Mouse (Mus musculus): ENCODE measurements at regions not wholly inside any gene's neighbourhood (a gene's known extent, or its start where the extent isn't known, plus 50 kb on each side); places are given as distances from the start of the nearest gene placed in this dataset.

- Histone ChIP-seq H3K9ac (no peak overlapping the region), H3K4me3 (no peak overlapping the region), H3K4me2 (no peak overlapping the region), H3K36me3 (no peaks in the 10 kb centered on the region), H3K4me1 (replicated peaks) (no peaks in the 10 kb centered on the region), H3K27me3 (replicated peaks) (0 out of 2 replicates have a peak, but pooled peaks cover 6% of the 10 kb centered on the region), H3K9me3 (replicated peaks) (no peaks in the 10 kb centered on the region), H3K27ac (ENCODE audit: poor library complexity, severe bottlenecking) (no peak overlapping the region)
- WGBS: 82% methylated on average over 14 of the region's 14 CpGs
- no peak for ATAC-seq (ENCODE audit: insufficient number of reproducible peaks, low FRiP score)
These were observed 77.9 kb upstream of the Rasgrf1 start for GRCm38 (mm10) chr9:89831855-89832254.

- Histone ChIP-seq H3K4me1 (replicated peaks) (no peaks in the 10 kb centered on the region), H3K4me3 (no peak overlapping the region), H3K4me2 (no peak overlapping the region), H3K36me3 (no peaks in the 10 kb centered on the region), H3K27me3 (replicated peaks) (no peaks in the 10 kb centered on the region), H3K27ac (ENCODE audit: poor library complexity, severe bottlenecking) (no peak overlapping the region), H3K9ac (no peak overlapping the region), H3K9me3 (replicated peaks) (no peaks in the 10 kb centered on the region)
- 84% methylated on average over 5 of the region's 5 CpGs for WGBS
- no peak for ATAC-seq (ENCODE audit: insufficient number of reproducible peaks, low FRiP score)
These were observed 81.6 kb upstream of the Rasgrf1 start for GRCm38 (mm10) chr9:89828156-89828555.

GRCm38 (mm10) chr9:89827564-89827963 lies 82.1 kb upstream of the Rasgrf1 start:
- peak overlapping the region; percentile 63 for H3K4me2 ChIP-seq
- no peak overlapping the region for H3K27ac ChIP-seq (ENCODE audit: poor library complexity, severe bottlenecking)
- no peak overlapping the region; the same call in 1 of the 2 replicates for H3K4me3 ChIP-seq
- H3K9ac ChIP-seq: no peak overlapping the region
- 53% methylated on average over 5 of the region's 5 CpGs for WGBS
- no peaks in the 10 kb centered on the region for H3K27me3 ChIP-seq (replicated peaks)
- no peaks in the 10 kb centered on the region for H3K36me3 ChIP-seq
- no peak for ATAC-seq (ENCODE audit: insufficient number of reproducible peaks, low FRiP score)
- H3K9me3 ChIP-seq (replicated peaks): no peaks in the 10 kb centered on the region
- H3K4me1 ChIP-seq (replicated peaks): no peaks in the 10 kb centered on the region

- Histone ChIP-seq H3K4me1 (replicated peaks) (0 out of 2 replicates have a peak, but pooled peaks cover under 1% of the 10 kb centered on the region), H3K9me3 (replicated peaks) (no peaks in the 10 kb centered on the region), H3K4me3 (peak overlapping the region; percentile 39), H3K27ac (ENCODE audit: poor library complexity, severe bottlenecking) (no peak overlapping the region), H3K36me3 (no peaks in the 10 kb centered on the region), H3K27me3 (replicated peaks) (no peaks in the 10 kb centered on the region), H3K4me2 (peak overlapping the region; percentile 63), H3K9ac (no peak overlapping the region)
- ATAC-seq (ENCODE audit: insufficient number of reproducible peaks, low FRiP score): peak; percentile 78; the same call in 1 of the 2 replicates
- WGBS: 31% methylated on average over 24 of the region's 24 CpGs
These were observed 82.8 kb upstream of the Rasgrf1 start for GRCm38 (mm10) chr9:89826712-89827548.

GRCm38 (mm10) chr9:89821853-89822243 lies 83.6 kb upstream of the Ankrd34c start:
- Histone ChIP-seq H3K9ac (no peak overlapping the region), H3K4me1 (replicated peaks) (peaks cover 12% of the 10 kb centered on the region), H3K27me3 (replicated peaks) (no peaks in the 10 kb centered on the region), H3K4me3 (no peak overlapping the region), H3K4me2 (no peak overlapping the region), H3K27ac (ENCODE audit: poor library complexity, severe bottlenecking) (no peak overlapping the region), H3K9me3 (replicated peaks) (no peaks in the 10 kb centered on the region), H3K36me3 (no peaks in the 10 kb centered on the region)
- ATAC-seq (ENCODE audit: insufficient number of reproducible peaks, low FRiP score): no peak
- WGBS: 52% methylated on average over 4 of the region's 4 CpGs

GRCm38 (mm10) chr9:89821109-89821852 lies 83.0 kb upstream of the Ankrd34c start:
- no peak overlapping the region for H3K27ac ChIP-seq (ENCODE audit: poor library complexity, severe bottlenecking)
- H3K9ac ChIP-seq: no peak overlapping the region
- H3K27me3 ChIP-seq (replicated peaks): no peaks in the 10 kb centered on the region
- H3K4me1 ChIP-seq (replicated peaks): peaks cover 12% of the 10 kb centered on the region
- no peak for ATAC-seq (ENCODE audit: insufficient number of reproducible peaks, low FRiP score)
- H3K9me3 ChIP-seq (replicated peaks): no peaks in the 10 kb centered on the region
- no peak overlapping the region for H3K4me2 ChIP-seq
- H3K36me3 ChIP-seq: no peaks in the 10 kb centered on the region
- WGBS: 50% methylated on average over 20 of the region's 20 CpGs
- H3K4me3 ChIP-seq: no peak overlapping the region

GRCm38 (mm10) chr9:89813616-89814318 lies 75.5 kb upstream of the Ankrd34c start:
- no peak overlapping the region for H3K4me3 ChIP-seq
- H3K4me2 ChIP-seq: no peak overlapping the region
- WGBS: 49% methylated on average over 8 of the region's 8 CpGs

GRCm38 (mm10) chr9:89807381-89807780 lies 69.1 kb upstream of the Ankrd34c start:
- H3K27me3 ChIP-seq (replicated peaks): no peaks in the 10 kb centered on the region
- WGBS: 51% methylated on average over 6 of the region's 6 CpGs
- no peak overlapping the region for H3K4me2 ChIP-seq
- H3K4me1 ChIP-seq (replicated peaks): no peaks in the 10 kb centered on the region
- no peak overlapping the region for H3K27ac ChIP-seq (ENCODE audit: poor library complexity, severe bottlenecking)
- no peaks in the 10 kb centered on the region for H3K36me3 ChIP-seq
- no peak overlapping the region for H3K4me3 ChIP-seq
- H3K9me3 ChIP-seq (replicated peaks): no peaks in the 10 kb centered on the region
- no peak for ATAC-seq (ENCODE audit: insufficient number of reproducible peaks, low FRiP score)
- H3K9ac ChIP-seq: no peak overlapping the region

More at GRCm38 (mm10) chr9:89813616-89814318, 75.5 kb upstream of the Ankrd34c start:
- no peaks in the 10 kb centered on the region for H3K9me3 ChIP-seq (replicated peaks)
- H3K27ac ChIP-seq (ENCODE audit: poor library complexity, severe bottlenecking): no peak overlapping the region
- no peaks in the 10 kb centered on the region for H3K27me3 ChIP-seq (replicated peaks)
- H3K9ac ChIP-seq: no peak overlapping the region
- ATAC-seq (ENCODE audit: insufficient number of reproducible peaks, low FRiP score): no peak
- no peaks in the 10 kb centered on the region for H3K36me3 ChIP-seq
- no peaks in the 10 kb centered on the region for H3K4me1 ChIP-seq (replicated peaks)

GRCm38 (mm10) chr9:89802658-89803057 lies 64.4 kb upstream of the Ankrd34c start:
- no peaks in the 10 kb centered on the region for H3K27me3 ChIP-seq (replicated peaks)
- WGBS: 65% methylated on average over 10 of the region's 10 CpGs
- peak overlapping the region; percentile 23; the same call in 1 of the 2 replicates for H3K4me2 ChIP-seq
- ATAC-seq (ENCODE audit: insufficient number of reproducible peaks, low FRiP score): peak; percentile 55; the same call in 1 of the 2 replicates
- no peaks in the 10 kb centered on the region for H3K36me3 ChIP-seq
- H3K9ac ChIP-seq: no peak overlapping the region
- no peak overlapping the region for H3K4me3 ChIP-seq
- H3K4me1 ChIP-seq (replicated peaks): 0 out of 2 replicates have a peak, but pooled peaks cover 4% of the 10 kb centered on the region
- H3K9me3 ChIP-seq (replicated peaks): no peaks in the 10 kb centered on the region
- no peak overlapping the region for H3K27ac ChIP-seq (ENCODE audit: poor library complexity, severe bottlenecking)

- no peak overlapping the region for H3K27ac ChIP-seq (ENCODE audit: poor library complexity, severe bottlenecking)
- no peaks in the 10 kb centered on the region for H3K27me3 ChIP-seq (replicated peaks)
- H3K4me2 ChIP-seq: no peak overlapping the region
- 4% methylated on average over 6 of the region's 6 CpGs for WGBS
- H3K4me3 ChIP-seq: no peak overlapping the region
- H3K9me3 ChIP-seq (replicated peaks): no peaks in the 10 kb centered on the region
- H3K9ac ChIP-seq: no peak overlapping the region
- no peaks in the 10 kb centered on the region for H3K4me1 ChIP-seq (replicated peaks)
- H3K36me3 ChIP-seq: no peaks in the 10 kb centered on the region
- no peak for ATAC-seq (ENCODE audit: insufficient number of reproducible peaks, low FRiP score)
These were observed 54.7 kb upstream of the Ankrd34c start for GRCm38 (mm10) chr9:89793018-89793417.

GRCm38 (mm10) chr9:89789926-89790325 lies 51.7 kb upstream of the Ankrd34c start:
- ATAC-seq (ENCODE audit: insufficient number of reproducible peaks, low FRiP score): no peak
- Histone ChIP-seq H3K9me3 (replicated peaks) (no peaks in the 10 kb centered on the region), H3K9ac (no peak overlapping the region), H3K4me3 (no peak overlapping the region), H3K27me3 (replicated peaks) (no peaks in the 10 kb centered on the region), H3K4me1 (replicated peaks) (no peaks in the 10 kb centered on the region), H3K36me3 (no peaks in the 10 kb centered on the region), H3K4me2 (no peak overlapping the region), H3K27ac (ENCODE audit: poor library complexity, severe bottlenecking) (no peak overlapping the region)
- WGBS: 69% methylated on average over 5 of the region's 5 CpGs

Measured in heart, embryonic 12.5 days (tissue).